Mouse (Mus musculus) lung, adult 18-20 months (tissue): ENCODE measurements around the gene Rps15.

Experiments used
- DNase-seq, 2 experiments: peaks; one replicate each; pipeline ENCODE4 v3.0.0; 2022; ENCODE audit warnings: mixed read lengths in 2 of 2

Gene Rps15

DNA sequence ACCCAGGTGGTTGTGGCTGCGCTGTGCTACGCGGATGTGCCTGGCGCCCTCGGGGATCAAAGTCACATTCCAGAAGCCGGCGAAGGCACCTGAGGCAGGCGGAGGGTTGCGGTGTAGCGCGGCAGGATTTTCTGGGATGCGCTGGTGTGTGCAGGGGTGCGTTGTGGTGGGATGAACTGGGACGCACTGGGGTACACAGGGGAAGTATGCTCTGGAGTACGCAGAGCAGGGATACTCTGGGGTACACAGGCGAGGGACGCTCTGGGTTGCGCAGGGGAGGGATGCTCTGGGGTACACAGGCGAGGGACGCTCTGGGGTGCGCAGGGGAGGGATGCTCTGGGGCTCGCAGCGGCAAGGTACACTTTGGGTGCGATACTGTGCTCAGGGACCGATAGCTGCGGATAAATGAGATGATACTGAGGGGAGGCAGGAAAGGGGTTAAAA lies 50.1 kb downstream of the Rps15 start:
- DNase-seq = no peak

GRCm38 (mm10) chr10:80342749-80343424 lies 50.6 kb downstream of the Rps15 start:
- DNase-seq = peak; percentile 56 to 74

DNA sequence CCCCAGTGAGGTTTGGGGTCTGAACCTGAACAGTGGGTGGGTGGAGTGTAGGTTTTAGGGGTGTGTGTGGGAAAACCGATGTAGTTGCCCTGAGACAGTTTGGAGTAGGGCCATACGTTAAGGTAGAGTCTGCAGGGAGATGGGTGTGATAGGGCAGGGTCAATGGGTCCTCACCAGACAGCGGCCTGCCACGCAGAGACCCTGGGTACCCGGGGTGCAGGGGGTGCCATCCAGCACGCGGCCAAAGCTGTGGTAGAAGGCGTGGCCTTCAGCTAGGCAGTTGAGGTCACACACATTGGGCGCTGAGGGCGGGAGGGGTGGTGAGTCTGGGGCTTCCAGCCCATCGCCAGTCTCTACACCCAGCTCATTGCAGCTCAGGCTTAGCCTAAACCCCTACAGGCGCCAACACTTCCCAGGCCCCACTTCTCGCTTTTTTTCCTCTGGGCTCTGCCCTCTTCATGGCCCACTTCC lies 51.2 kb downstream of the Rps15 start:
- no peak for DNase-seq
